Mouse (Mus musculus) CH12.LX (cell line): ENCODE measurements around the gene Pawr. TPM values are rescaled to one million over a fixed set of nuclear protein-coding genes. Genes with fewer than 3 reads are reported as not detected.

Experiments
- DNase-seq: peaks from one replicate; pipeline ENCODE4 v3.0.0-alpha.2; 2013; ENCODE audit errors: extremely low read depth
- H3K27ac ChIP-seq: 2 replicates; pipeline ENCODE4 v1.5.1; 2012; ENCODE audit warnings: low read depth, mild to moderate bottlenecking, control low read depth, moderate library complexity; ENCODE audit not compliant: insufficient read depth
- H3K27me3 ChIP-seq: replicated peaks from 2 replicates; pipeline ENCODE3; 2012; ENCODE audit warnings: inconsistent platforms
- H3K36me3 ChIP-seq, 2 experiments: replicated peaks in 1 of 2; 2 replicates each; pipeline versions ENCODE3 to v1.6.1; 2012; ENCODE audit warnings: inconsistent platforms in 1 of 2, low read length in 1 of 2, mild to moderate bottlenecking in 1 of 2, mixed read lengths in 1 of 2, moderate library complexity in 1 of 2; ENCODE audit not compliant: control insufficient read depth in 1 of 2, insufficient read depth in 1 of 2
- H3K4me1 ChIP-seq, 2 experiments: 2 replicates each; pipeline ENCODE4 v1.6.1; 2012; ENCODE audit warnings: inconsistent platforms in 1 of 2, moderate library complexity in 1 of 2; ENCODE audit not compliant: insufficient read depth in 2 of 2, control insufficient read depth in 1 of 2
- H3K4me2 ChIP-seq: 2 replicates; pipeline ENCODE4 v1.6.1; 2012; ENCODE audit warnings: low read depth, mild to moderate bottlenecking, control low read depth; ENCODE audit not compliant: poor library complexity, insufficient read depth, severe bottlenecking
- H3K4me3 ChIP-seq, 3 experiments: fragments of 150-350 bp in 1 of 3; sonication (generic) in 1 of 3; replicated peaks in 1 of 3; 2 replicates each; pipeline versions ENCODE3 to v1.5.1; 2011 to 2012; ENCODE audit warnings: low read depth in 2 of 3, low read length in 2 of 3, mild to moderate bottlenecking in 2 of 3, moderate library complexity in 2 of 3, control low read depth in 1 of 3, improper control_type of control experiment in 1 of 3, inconsistent platforms in 1 of 3, mixed read lengths in 1 of 3; ENCODE audit not compliant: poor library complexity in 1 of 3
- H3K79me2 ChIP-seq: replicated peaks from 2 replicates; pipeline ENCODE4 v1.6.1; 2012; ENCODE audit warnings: mild to moderate bottlenecking, moderate library complexity; ENCODE audit not compliant: control insufficient read depth, poor library complexity, insufficient read depth, severe bottlenecking; ENCODE audit errors: extremely low read depth
- H3K9ac ChIP-seq: 2 replicates; pipeline ENCODE4 v1.6.1; 2012; ENCODE audit warnings: low read depth, mild to moderate bottlenecking, control low read depth, moderate library complexity; ENCODE audit not compliant: insufficient read depth
- H3K9me3 ChIP-seq: replicated peaks from 2 replicates; pipeline ENCODE3; 2012; ENCODE audit warnings: low read length, inconsistent platforms, mixed read lengths
- BHLHE40 ChIP-seq: IDR thresholded peaks from 2 replicates; pipeline ENCODE4 v1.6.1; 2011; ENCODE audit warnings: mild to moderate bottlenecking, low read depth, low read length, improper control_type of control experiment
- CHD1 ChIP-seq: IDR thresholded peaks from 2 replicates; pipeline ENCODE4 v1.6.1; 2012; ENCODE audit warnings: low read depth, low read length, improper control_type of control experiment, inconsistent platforms
- CTCF ChIP-seq, 2 experiments: IDR thresholded peaks in 1 of 2; conservative IDR thresholded peaks in 1 of 2; 2 replicates each; pipeline ENCODE4 v1.5.1; 2011 to 2012; ENCODE audit warnings: low read depth in 2 of 2, low read length in 2 of 2, improper control_type of control experiment in 1 of 2, inconsistent platforms in 1 of 2, mild to moderate bottlenecking in 1 of 2, moderate library complexity in 1 of 2
- ELF1 ChIP-seq: IDR thresholded peaks from 2 replicates; pipeline ENCODE4 v1.6.1; 2014; ENCODE audit warnings: low read depth, mild to moderate bottlenecking, inconsistent platforms, low read length, improper control_type of control experiment
- ETS1 ChIP-seq: conservative IDR thresholded peaks from 2 replicates; pipeline ENCODE4 v1.6.1; 2012; ENCODE audit warnings: low read depth, mild to moderate bottlenecking, inconsistent platforms, low read length, improper control_type of control experiment, moderate library complexity
- IRF4 ChIP-seq: IDR thresholded peaks from 2 replicates; pipeline ENCODE4 v1.6.1; 2014; ENCODE audit warnings: low read depth, mild to moderate bottlenecking, inconsistent platforms, low read length, improper control_type of control experiment
- MAX ChIP-seq: IDR thresholded peaks from 2 replicates; pipeline ENCODE4 v1.6.1; 2011; ENCODE audit warnings: low read length, improper control_type of control experiment
- MAZ ChIP-seq: IDR thresholded peaks from 2 replicates; pipeline ENCODE4 v1.6.1; 2012; ENCODE audit warnings: low read depth, mild to moderate bottlenecking, inconsistent platforms, low read length, improper control_type of control experiment, moderate library complexity
- NELFE ChIP-seq: IDR thresholded peaks from 2 replicates; pipeline ENCODE4 v1.6.1; 2011; ENCODE audit warnings: low read depth, low read length, improper control_type of control experiment
- NRF1 ChIP-seq: IDR thresholded peaks from 2 replicates; pipeline ENCODE4 v1.6.1; 2014; ENCODE audit warnings: low read depth, mild to moderate bottlenecking, inconsistent platforms, low read length, improper control_type of control experiment, moderate library complexity
- POLR2A ChIP-seq: IDR thresholded peaks from 2 replicates; pipeline ENCODE4 v1.6.1; 2011; ENCODE audit warnings: low read depth, mild to moderate bottlenecking, improper control_type of control experiment, low read length
- RAD21 ChIP-seq: IDR thresholded peaks from 2 replicates; pipeline ENCODE4 v1.6.1; 2011; ENCODE audit warnings: low read depth, mild to moderate bottlenecking, low read length, improper control_type of control experiment, moderate library complexity
- RCOR1 ChIP-seq: conservative IDR thresholded peaks from 2 replicates; pipeline ENCODE4 v1.6.1; 2012; ENCODE audit warnings: low read depth, mild to moderate bottlenecking, inconsistent platforms, low read length, improper control_type of control experiment
- TBP ChIP-seq: conservative IDR thresholded peaks from 2 replicates; pipeline ENCODE4 v1.6.1; 2011; ENCODE audit warnings: low read depth, low read length, improper control_type of control experiment
- TCF12 ChIP-seq: IDR thresholded peaks from 2 replicates; pipeline ENCODE4 v1.6.1; 2014; ENCODE audit warnings: low read depth, mild to moderate bottlenecking, inconsistent platforms, low read length, improper control_type of control experiment
- UBTF ChIP-seq: IDR thresholded peaks from 2 replicates; pipeline ENCODE4 v1.6.1; 2012; ENCODE audit warnings: low read depth, mild to moderate bottlenecking, inconsistent platforms, low read length, improper control_type of control experiment, moderate library complexity
- USF2 ChIP-seq: conservative IDR thresholded peaks from 2 replicates; pipeline ENCODE4 v1.6.1; 2011; ENCODE audit warnings: low read depth, low read length, improper control_type of control experiment
- ZC3H11A ChIP-seq: IDR thresholded peaks from 2 replicates; pipeline ENCODE4 v1.6.1; 2012; ENCODE audit warnings: low read depth, mild to moderate bottlenecking, inconsistent platforms, low read length, improper control_type of control experiment
- dilution Hi-C: fragments of 300-500 bp; cut with MboI; formaldehyde crosslinking; loops from 2 replicates; pipeline ENCODE4 v1.14.3; 2020; ENCODE audit warnings: low sequenced_read_pairs; ENCODE audit not compliant: extremely low pct_unique_long_range_greater_than_20kb, extremely low pct_ligation_motif_present
- in situ Hi-C: fragments of 300-500 bp; cut with MboI; formaldehyde crosslinking; loops from 3 replicates; pipeline ENCODE4 v1.14.3; 2019; ENCODE audit warnings: low sequenced_read_pairs, low pct_ligation_motif_present, low pct_unique_long_range_greater_than_20kb, mixed read lengths
- polyA plus RNA-seq: library from polyadenylated mRNA; unstranded; fragments of >175 nt; gene quantifications from 2 replicates; pipeline ENCODE4 v1.2.1, GENCODE M21; 2012; ENCODE audit warnings: low read depth; ENCODE audit not compliant: insufficient read length
- total RNA-seq, 2 experiments: library from RNA; depleted of rRNA; stranded (reverse); fragments of 300-350 nt in 1 of 2; fragments of >200 nt in 1 of 2; gene quantifications; 2 replicates each; pipeline ENCODE4 v1.2.3; 2012 to 2014

The Pawr gene
- total and polyA plus RNA-seq, 3 experiments = not detected

DNA sequence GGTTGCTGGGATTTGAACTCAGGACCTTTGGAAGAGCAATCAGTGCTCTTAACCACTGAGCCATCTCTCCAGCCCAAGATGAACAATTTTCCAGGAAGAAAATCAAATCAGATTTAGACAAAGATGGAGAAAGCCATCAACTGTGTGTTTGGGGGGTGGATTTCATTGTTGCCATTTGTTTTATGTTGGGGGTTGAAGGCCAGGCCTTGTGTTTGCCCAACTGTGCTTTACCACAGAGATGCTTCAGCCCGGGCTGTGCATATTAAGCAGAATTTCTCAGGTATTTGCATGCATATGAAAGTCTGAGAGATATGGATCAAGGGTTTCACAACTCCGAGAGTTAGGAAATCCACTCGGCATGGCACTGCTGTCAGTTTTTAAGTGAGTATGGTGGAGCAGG is 20.5 kb upstream of the Pawr start:
- H3K4me2 ChIP-seq = no peak overlapping the region
- no peaks in the 10 kb centered on the region for H3K79me2 ChIP-seq
- H3K9me3 ChIP-seq = no peaks in the 10 kb centered on the region
- H3K36me3 ChIP-seq = no peaks in the 10 kb centered on the region
- in situ Hi-C loops = no loop called here
- no peak overlapping the region for H3K27ac ChIP-seq
- no peak overlapping the region for H3K4me3 ChIP-seq
- H3K27me3 ChIP-seq = no peaks in the 10 kb centered on the region
- no peaks in the 10 kb centered on the region for H3K4me1 ChIP-seq
- no peak overlapping the region for H3K9ac ChIP-seq
- DNase-seq = no peak
- no peak for TF ChIP-seq ZC3H11A
- TF ChIP-seq BHLHE40 = no peak
- dilution Hi-C loops = no loop called here

DNA sequence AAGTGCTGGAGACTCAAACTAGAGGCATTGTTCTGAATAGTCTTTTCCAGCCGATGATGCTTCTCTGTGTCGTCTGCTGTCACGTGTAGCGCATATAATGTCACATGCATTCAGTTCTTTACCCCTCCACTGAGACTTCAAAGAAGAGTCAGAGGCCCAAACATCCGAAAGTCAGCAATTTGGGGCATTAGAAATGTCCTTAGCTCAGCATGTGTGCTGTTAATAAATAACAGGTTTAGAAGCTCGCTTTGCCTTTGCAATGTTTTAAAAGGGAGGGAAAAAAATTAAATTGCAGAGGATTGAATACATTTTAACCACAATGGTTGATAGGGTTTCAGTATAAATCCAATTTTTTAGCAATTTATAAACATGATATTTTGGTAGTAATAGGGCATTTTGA is 18.1 kb upstream of the Pawr start:
- in situ Hi-C loops (no loop called here), dilution Hi-C loops (no loop called here)
- no peaks in the 10 kb centered on the region for H3K27me3 ChIP-seq
- H3K79me2 ChIP-seq = no peaks in the 10 kb centered on the region
- no peak overlapping the region for H3K4me3 ChIP-seq
- no peaks in the 10 kb centered on the region for H3K9me3 ChIP-seq
- no peak overlapping the region for H3K27ac ChIP-seq
- no peak for DNase-seq
- H3K4me1 ChIP-seq = no peaks in the 10 kb centered on the region
- no peak for TF ChIP-seq UBTF
- TF ChIP-seq CTCF (conservative IDR thresholded peaks at IDR 0.05 in 1 of 2, IDR thresholded peaks at IDR 0.05 in 1 of 2; ENCODE audit: low read depth in 2 of 2, low read length in 2 of 2) = no peak
- no peak for TF ChIP-seq POLR2A
- no peak for TF ChIP-seq NRF1
- no peak for TF ChIP-seq TBP
- no peak for TF ChIP-seq MAZ
- TF ChIP-seq USF2 = no peak
- TF ChIP-seq, all 38 proteins: peak for 0
- Histone ChIP-seq H3K36me3 (no peaks in the 10 kb centered on the region), H3K9ac (no peak overlapping the region), H3K4me2 (no peak overlapping the region)

DNA sequence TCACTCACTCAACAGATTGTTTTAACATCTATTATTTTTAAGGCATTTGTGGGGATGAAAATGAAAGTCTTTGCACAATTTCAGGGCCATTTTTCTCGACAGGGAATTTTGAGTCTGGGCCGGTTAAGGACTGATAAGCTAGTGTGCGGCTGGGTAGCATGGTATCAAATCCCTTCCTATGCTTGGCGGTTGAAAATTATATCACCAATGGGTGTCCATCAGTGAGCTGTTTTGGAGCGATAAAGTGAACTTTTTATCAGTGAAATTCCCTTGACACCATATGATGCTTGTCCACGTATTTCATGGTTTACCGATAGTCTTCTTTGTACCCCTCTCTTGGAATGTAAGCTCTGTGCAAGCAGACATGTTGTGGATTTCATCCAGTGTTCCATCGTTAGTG is 17.5 kb upstream of the Pawr start:
- no peak overlapping the region for H3K27ac ChIP-seq
- no peaks in the 10 kb centered on the region for H3K79me2 ChIP-seq
- TF ChIP-seq CTCF (conservative IDR thresholded peaks at IDR 0.05 in 1 of 2, IDR thresholded peaks at IDR 0.05 in 1 of 2; ENCODE audit: low read depth in 2 of 2, low read length in 2 of 2) (no peak), TCF12 (no peak), NELFE (no peak), MAX (no peak), CHD1 (no peak), ETS1 (no peak), MAZ (no peak), RCOR1 (no peak), ELF1 (no peak), IRF4 (no peak), POLR2A (no peak), RAD21 (no peak)
- H3K4me1 ChIP-seq = no peaks in the 10 kb centered on the region
- in situ Hi-C loops = no loop called here
- dilution Hi-C loops = no loop called here
- no peak overlapping the region for H3K9ac ChIP-seq
- H3K36me3 ChIP-seq = no peaks in the 10 kb centered on the region
- H3K4me3 ChIP-seq = no peak overlapping the region
- DNase-seq = no peak
- no peak overlapping the region for H3K4me2 ChIP-seq
- H3K9me3 ChIP-seq = no peaks in the 10 kb centered on the region
- H3K27me3 ChIP-seq = no peaks in the 10 kb centered on the region
